Mouse (Mus musculus) C2C12 (cell line): ENCODE data around the gene Sdc3.

ENCODE experiments used
- CTCF ChIP-seq: IDR thresholded peaks from one replicate; pipeline ENCODE4 v1.5.1; 2011; ENCODE audit not compliant: control insufficient read depth, insufficient read depth, insufficient read length
- MYOD1 ChIP-seq: IDR thresholded peaks from one replicate; pipeline ENCODE4 v1.6.1; 2011; ENCODE audit warnings: low read depth; ENCODE audit not compliant: control insufficient read depth, insufficient read length
- USF1 ChIP-seq: IDR thresholded peaks from one replicate; pipeline ENCODE4 v1.6.1; 2011; ENCODE audit warnings: low read depth, mild to moderate bottlenecking, control low read depth, moderate library complexity

- TF ChIP-seq CTCF (no peak), MYOD1 (no peak), USF1 (no peak)
Measured at GRCm38 (mm10) chr4:130848814-130849213, 56.5 kb downstream of the Sdc3 start.
